Mouse (Mus musculus) embryonic facial prominence, embryonic 11.5 days (tissue): ENCODE measurements at regions not wholly inside any gene's neighbourhood (a gene's known extent, or its start where the extent isn't known, plus 50 kb on each side); places are given as distances from the start of the nearest gene placed in this dataset.

Source experiments
- ATAC-seq: fragments of 200-750 bp; cut with Nextera tagmentation; replicated peaks from 2 replicates; pipeline ENCODE4 v1.8.0; 2017; ENCODE audit warnings: low read depth; ENCODE audit not compliant: insufficient number of reproducible peaks, low FRiP score, low TSS enrichment
- DNase-seq: peaks from one replicate; pipeline ENCODE4 v3.0.0-alpha.2; 2015; ENCODE audit warnings: low spot score
- H3K27ac ChIP-seq: fragments of 300-500 bp; sonication (generic); replicated peaks from 2 replicates; pipeline ENCODE4 v1.5.1; 2014; ENCODE audit warnings: mild to moderate bottlenecking, low read depth, low read length, control low read depth
- H3K27me3 ChIP-seq: fragments of 300-500 bp; sonication (generic); 2 replicates; pipeline ENCODE4 v1.6.1; 2014; ENCODE audit warnings: mild to moderate bottlenecking, low read length, moderate library complexity, mixed read lengths; ENCODE audit not compliant: control insufficient read depth, insufficient read depth
- H3K36me3 ChIP-seq: fragments of 300-500 bp; sonication (generic); replicated peaks from 2 replicates; pipeline ENCODE4 v1.6.1; 2014; ENCODE audit warnings: low read depth, mild to moderate bottlenecking, low read length, moderate library complexity, mixed read lengths; ENCODE audit not compliant: control insufficient read depth, insufficient read depth
- H3K4me1 ChIP-seq: fragments of 300-500 bp; sonication (generic); 2 replicates; pipeline ENCODE4 v1.6.1; 2014; ENCODE audit warnings: low read length, mixed read lengths; ENCODE audit not compliant: control insufficient read depth, insufficient read depth
- H3K4me2 ChIP-seq: fragments of 300-500 bp; sonication (generic); 2 replicates; pipeline ENCODE4 v1.6.1; 2014; ENCODE audit warnings: low read depth, mild to moderate bottlenecking, control low read depth, low read length, moderate library complexity
- H3K4me3 ChIP-seq: fragments of 300-500 bp; sonication (generic); 2 replicates; pipeline ENCODE4 v1.5.1; 2014; ENCODE audit warnings: low read depth, low read length, control low read depth
- H3K9ac ChIP-seq: fragments of 300-500 bp; sonication (generic); replicated peaks from 2 replicates; pipeline ENCODE4 v1.6.1; 2014; ENCODE audit warnings: mild to moderate bottlenecking, control low read depth, low read length
- H3K9me3 ChIP-seq: fragments of 300-500 bp; sonication (generic); replicated peaks from 2 replicates; pipeline ENCODE4 v1.6.1; 2016; ENCODE audit warnings: mild to moderate bottlenecking, low read length, inconsistent platforms, mixed read lengths; ENCODE audit not compliant: control insufficient read depth
- WGBS: fragments of 180-500 bp; shearing (Covaris S2); extraction: QIAGEN DNeasy Blood & Tissue Kit; methylation state at CpG from one replicate; pipeline ENCODE4 v1.1.7; 2014; 5-methylcytosine and 5-hydroxymethylcytosine counted together

DNA sequence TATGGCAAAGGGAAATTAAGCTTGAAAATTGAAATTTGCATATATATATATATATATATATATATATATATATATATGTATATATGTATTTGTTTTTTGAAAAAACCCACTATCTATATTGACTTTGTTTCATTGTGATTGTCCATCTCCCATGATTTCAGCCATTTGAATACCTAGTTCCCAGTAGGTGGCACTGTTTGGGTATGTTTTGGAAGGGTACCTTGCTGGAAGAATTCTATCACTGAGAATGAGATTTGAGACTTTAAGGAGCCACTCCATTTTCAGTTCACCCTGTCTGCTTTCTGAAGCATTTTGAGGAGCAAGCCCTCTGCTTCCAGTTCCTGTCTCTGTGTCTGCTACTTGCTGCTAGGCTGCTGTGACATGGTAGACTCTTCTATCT lies 72.8 kb upstream of the Ugt8a start:
- no peak overlapping the region for H3K4me2 ChIP-seq
- H3K9ac ChIP-seq: no peak overlapping the region
- no peaks in the 10 kb centered on the region for H3K27me3 ChIP-seq
- no peak overlapping the region for H3K4me3 ChIP-seq
- H3K9me3 ChIP-seq: no peaks in the 10 kb centered on the region
- DNase-seq: peak; percentile 62
- ATAC-seq: no peak
- H3K4me1 ChIP-seq: no peaks in the 10 kb centered on the region
- H3K36me3 ChIP-seq: no peaks in the 10 kb centered on the region
- no peak overlapping the region for H3K27ac ChIP-seq

DNA sequence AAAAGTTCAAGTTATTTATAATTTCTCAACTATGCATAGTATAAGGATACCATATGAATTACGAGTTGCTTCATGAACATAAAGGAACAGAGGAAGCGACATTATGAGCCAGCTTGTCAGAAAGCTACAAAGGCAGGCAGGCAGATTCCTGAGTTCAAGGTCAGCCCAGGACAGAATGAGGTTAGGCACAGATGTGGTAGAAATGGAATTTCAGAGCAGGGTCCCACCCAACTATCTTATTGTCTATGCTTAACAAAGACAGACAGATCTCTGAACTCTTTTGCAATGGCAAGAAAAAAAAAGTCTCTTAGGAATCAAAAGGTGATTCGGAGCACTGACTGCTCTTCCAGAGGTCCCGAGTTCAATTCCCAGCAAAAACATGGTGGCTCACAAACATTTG lies 77.7 kb upstream of the Ugt8a start:
- DNase-seq (no peak), ATAC-seq (no peak)
- H3K4me1 ChIP-seq: no peaks in the 10 kb centered on the region
- H3K27me3 ChIP-seq: no peaks in the 10 kb centered on the region
- H3K4me3 ChIP-seq: no peak overlapping the region
- 90% methylated on average over 4 of the region's 4 CpGs for WGBS
- H3K4me2 ChIP-seq: no peak overlapping the region
- no peaks in the 10 kb centered on the region for H3K36me3 ChIP-seq
- no peak overlapping the region for H3K27ac ChIP-seq
- H3K9me3 ChIP-seq: no peaks in the 10 kb centered on the region
- H3K9ac ChIP-seq: no peak overlapping the region

DNA sequence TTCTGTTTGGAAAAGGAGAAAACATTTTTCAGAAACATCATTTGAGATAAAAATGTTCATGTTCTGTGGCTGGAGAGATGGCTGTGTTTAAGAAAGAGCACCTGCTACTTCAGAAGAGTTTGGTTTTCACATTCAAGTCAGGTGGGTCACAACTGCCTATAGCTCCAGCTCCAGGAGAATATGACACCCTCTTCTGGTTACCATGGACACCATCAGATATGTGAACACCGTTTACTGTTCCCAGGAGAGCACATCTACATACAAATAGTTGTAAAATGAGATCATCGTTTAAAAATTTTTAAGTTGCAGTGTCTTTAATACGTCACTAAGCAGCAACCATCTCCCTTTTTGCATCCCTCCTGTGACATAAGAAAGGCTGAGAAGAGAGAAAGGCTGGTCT lies 105.9 kb upstream of the Ugt8a start:
- Histone ChIP-seq H3K27ac (no peak overlapping the region), H3K4me3 (no peak overlapping the region), H3K4me2 (no peak overlapping the region), H3K27me3 (no peaks in the 10 kb centered on the region), H3K9me3 (no peaks in the 10 kb centered on the region), H3K9ac (no peak overlapping the region), H3K4me1 (no peaks in the 10 kb centered on the region), H3K36me3 (no peaks in the 10 kb centered on the region)
- DNase-seq: peak; percentile 61
- 25% methylated on average over 3 of the region's 3 CpGs for WGBS
- ATAC-seq: no peak

DNA sequence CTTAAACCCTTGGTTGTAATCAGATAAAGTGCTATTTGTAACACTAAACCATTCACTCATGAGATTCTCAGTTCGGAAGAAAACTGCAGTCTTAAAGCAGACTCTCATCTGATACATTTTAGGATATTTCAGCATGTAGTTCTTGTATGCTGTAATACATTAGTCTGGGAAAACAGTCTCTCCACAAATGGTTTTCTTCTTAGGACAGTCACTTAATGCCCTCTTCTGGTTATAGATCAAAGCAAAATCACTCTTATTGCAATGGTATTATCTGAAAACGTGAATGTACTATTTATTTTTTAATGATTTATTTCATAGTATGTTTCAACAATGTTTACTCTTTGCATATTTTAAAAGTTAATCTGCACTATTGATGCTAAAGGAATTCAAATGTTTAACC lies 106.4 kb upstream of the Ugt8a start:
- ATAC-seq: no peak
- Histone ChIP-seq H3K4me1 (no peaks in the 10 kb centered on the region), H3K4me2 (no peak overlapping the region), H3K27me3 (no peaks in the 10 kb centered on the region), H3K9ac (no peak overlapping the region), H3K9me3 (no peaks in the 10 kb centered on the region), H3K36me3 (no peaks in the 10 kb centered on the region), H3K27ac (no peak overlapping the region), H3K4me3 (no peak overlapping the region)
- DNase-seq: no peak
- WGBS: 63% methylated on average over 2 of the region's 2 CpGs

DNA sequence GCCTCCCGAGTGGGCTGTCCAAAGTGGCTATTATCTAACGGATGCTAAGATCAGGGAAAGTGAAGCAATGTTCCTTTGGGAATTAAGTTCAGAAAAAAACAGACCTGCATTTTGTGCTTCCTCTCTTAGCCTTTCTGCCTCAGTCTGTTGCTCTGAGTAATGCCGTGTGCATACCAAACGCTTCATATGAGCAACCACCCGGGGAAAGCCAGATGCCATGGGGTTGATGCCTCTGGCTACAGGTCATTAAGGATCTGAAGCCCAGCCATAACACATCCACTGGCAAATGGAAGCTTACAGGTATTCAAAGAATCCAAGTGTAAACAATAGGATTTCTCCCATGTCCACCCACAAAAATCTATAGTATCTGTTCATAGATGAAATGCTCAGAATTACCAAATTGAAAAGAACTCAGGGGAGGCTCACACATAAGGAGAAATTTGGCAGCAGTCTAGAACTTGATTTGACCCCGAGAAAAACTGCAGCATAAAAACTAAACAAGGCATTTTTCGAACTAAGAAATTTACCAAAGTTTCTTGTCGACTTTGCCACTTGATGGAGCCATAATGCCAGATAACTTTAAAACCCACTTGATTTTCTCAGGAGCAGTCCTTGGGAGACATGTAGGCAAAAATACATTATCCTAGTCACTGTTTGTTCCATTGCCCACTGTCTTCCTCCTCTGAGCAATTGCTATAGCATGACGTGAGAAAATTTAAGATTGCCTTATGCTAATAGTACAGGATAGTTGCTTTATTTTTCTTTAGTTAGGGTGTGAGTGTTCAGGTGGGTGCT lies 107.8 kb upstream of the Ugt8a start:
- no peak for ATAC-seq
- H3K36me3 ChIP-seq: no peaks in the 10 kb centered on the region
- DNase-seq: peak; percentile 7

DNA sequence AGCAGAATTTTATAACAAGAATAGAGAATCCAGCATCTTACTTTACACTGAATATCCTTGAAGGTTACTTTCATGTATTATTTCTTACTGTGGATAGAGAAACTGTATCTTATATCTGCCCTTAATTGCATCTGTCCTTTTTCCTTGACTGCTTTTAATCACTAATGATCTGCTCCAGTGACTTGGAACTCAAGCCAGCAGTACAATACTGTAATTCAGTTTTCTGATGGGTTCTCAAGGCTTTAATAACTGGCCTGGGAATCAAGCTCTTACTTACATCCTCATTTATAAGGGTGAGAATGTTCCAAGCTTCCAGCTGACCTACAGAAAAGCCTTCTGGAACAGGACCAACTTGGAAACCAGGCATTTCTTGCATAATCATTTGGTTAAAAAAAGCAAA lies 120.2 kb upstream of the Ugt8a start:
- no peak overlapping the region for H3K27ac ChIP-seq
- no peak for ATAC-seq
- no peak overlapping the region for H3K4me3 ChIP-seq

More for the DNA sequence above, 107.8 kb upstream of the Ugt8a start:
- H3K4me2 ChIP-seq: no peak overlapping the region
- H3K4me1 ChIP-seq: no peaks in the 10 kb centered on the region
- no peaks in the 10 kb centered on the region for H3K27me3 ChIP-seq
- H3K9ac ChIP-seq: no peak overlapping the region
- no peak overlapping the region for H3K4me3 ChIP-seq
- WGBS: 64% methylated on average over 9 of the region's 9 CpGs
- no peaks in the 10 kb centered on the region for H3K9me3 ChIP-seq
- H3K27ac ChIP-seq: no peak overlapping the region

GRCm38 (mm10) chr3:126105086-126105485 lies 166.7 kb upstream of the Ugt8a start:
- 91% methylated on average over 2 of the region's 2 CpGs for WGBS
- no peaks in the 10 kb centered on the region for H3K36me3 ChIP-seq
- no peaks in the 10 kb centered on the region for H3K27me3 ChIP-seq
- H3K9ac ChIP-seq: no peak overlapping the region
- H3K27ac ChIP-seq: no peak overlapping the region
- no peak for ATAC-seq
- no peak overlapping the region for H3K4me2 ChIP-seq
- no peaks in the 10 kb centered on the region for H3K9me3 ChIP-seq
- no peak for DNase-seq
- H3K4me3 ChIP-seq: no peak overlapping the region
- H3K4me1 ChIP-seq: no peaks in the 10 kb centered on the region

More for the DNA sequence above, 120.2 kb upstream of the Ugt8a start:
- H3K36me3 ChIP-seq: no peaks in the 10 kb centered on the region
- H3K4me2 ChIP-seq: no peak overlapping the region
- no peaks in the 10 kb centered on the region for H3K9me3 ChIP-seq
- no peak for DNase-seq
- no peaks in the 10 kb centered on the region for H3K27me3 ChIP-seq
- H3K9ac ChIP-seq: no peak overlapping the region
- H3K4me1 ChIP-seq: no peaks in the 10 kb centered on the region

GRCm38 (mm10) chr3:126109371-126109770 lies 171.0 kb upstream of the Ugt8a start:
- no peak overlapping the region for H3K9ac ChIP-seq
- no peaks in the 10 kb centered on the region for H3K27me3 ChIP-seq
- no peaks in the 10 kb centered on the region for H3K36me3 ChIP-seq
- no peak for ATAC-seq
- H3K9me3 ChIP-seq: no peaks in the 10 kb centered on the region
- H3K27ac ChIP-seq: no peak overlapping the region
- no peak overlapping the region for H3K4me3 ChIP-seq
- WGBS: 87% methylated on average over 6 of the region's 6 CpGs
- no peak overlapping the region for H3K4me2 ChIP-seq
- no peak for DNase-seq
- H3K4me1 ChIP-seq: no peaks in the 10 kb centered on the region
